Mouse (Mus musculus): ENCODE measurements at regions not wholly inside any gene's neighbourhood (a gene's known extent, or its start where the extent isn't known, plus 50 kb on each side); places are given as distances from the start of the nearest gene placed in this dataset.

DNA sequence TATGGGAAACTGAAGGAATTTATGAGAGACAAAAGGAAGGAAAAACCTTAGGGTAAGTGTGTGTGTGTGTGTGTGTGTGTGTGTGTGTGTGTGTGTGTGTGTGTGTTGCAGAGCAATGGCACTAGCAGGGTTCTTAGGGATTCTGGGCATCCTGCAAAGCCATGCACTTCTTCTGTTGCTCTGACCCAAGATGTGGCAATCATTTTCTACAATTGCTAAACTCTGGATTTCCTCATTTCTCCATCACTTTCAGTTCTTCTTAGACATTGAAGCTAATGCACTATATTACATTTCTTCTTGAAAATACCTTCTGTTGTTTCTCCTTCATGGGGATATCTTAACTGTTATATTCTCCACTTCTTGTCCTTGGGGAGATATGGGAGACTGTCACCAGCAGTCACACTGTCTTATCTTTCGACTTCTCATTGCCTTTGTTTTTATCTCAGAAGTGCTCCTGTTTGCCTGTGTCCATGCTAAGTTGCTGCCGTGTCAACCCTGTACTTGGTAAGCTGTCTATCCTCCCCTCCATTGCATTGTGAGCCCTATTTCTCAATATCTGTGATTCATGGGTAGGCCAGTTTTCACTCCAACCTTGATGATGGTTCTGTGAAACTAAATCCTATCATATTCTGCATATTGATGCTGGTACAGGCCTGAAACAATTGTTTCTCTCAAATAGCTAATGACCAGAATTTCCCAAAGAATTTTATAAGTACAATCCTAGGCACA is 742.4 kb downstream of the Gm826 start:
- Histone ChIP-seq H3K4me3 (replicated peaks; ENCODE audit: low read length) (no peak overlapping the region), H3K9ac (ENCODE audit: low read length) (no peak overlapping the region), H3K27ac (ENCODE audit: low read length) (no peak overlapping the region), H3K9me3 (replicated peaks; ENCODE audit: control insufficient read depth, low read length) (0 out of 2 replicates have a peak, but pooled peaks cover 3% of the 10 kb centered on the region), H3K27me3 (ENCODE audit: control insufficient read depth, insufficient read depth, low read length) (no peaks in the 10 kb centered on the region), H3K4me2 (ENCODE audit: low read depth, low read length) (no peak overlapping the region), H3K36me3 (ENCODE audit: control insufficient read depth, insufficient read depth, low read length) (no peaks in the 10 kb centered on the region), H3K4me1 (ENCODE audit: control insufficient read depth, insufficient read depth, low read length) (no peaks in the 10 kb centered on the region)
- no peak for ATAC-seq (ENCODE audit: insufficient read depth, low FRiP score)
- 65% methylated on average over 2 of the region's 2 CpGs for WGBS

GRCm38 (mm10) chr2:159592841-159593240 is 741.1 kb downstream of the Gm826 start:
- no peak overlapping the region for H3K27ac ChIP-seq (ENCODE audit: low read length)

DNA sequence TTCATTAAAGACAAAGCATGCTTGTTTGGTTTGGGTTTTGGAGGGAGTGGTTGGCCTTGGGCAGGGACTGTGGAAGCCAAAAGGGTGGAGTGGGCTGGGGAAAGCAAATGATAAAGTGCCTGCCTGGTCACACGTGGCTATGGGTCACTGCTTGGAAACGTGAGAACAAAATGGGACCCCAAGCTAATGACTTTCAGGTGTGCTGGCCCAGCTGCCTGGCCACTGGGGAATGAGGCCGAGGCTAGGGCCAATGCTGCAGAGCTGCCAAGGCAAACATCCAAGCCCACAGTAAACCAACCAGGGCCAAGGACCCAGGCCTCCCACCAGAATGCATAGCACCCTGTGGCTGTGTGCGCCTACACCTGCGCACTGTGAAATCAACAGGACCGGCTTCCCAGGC is 737.7 kb downstream of the Gm826 start:
- Histone ChIP-seq H3K4me2 (ENCODE audit: low read depth, low read length) (no peak overlapping the region), H3K27ac (ENCODE audit: low read length) (no peak overlapping the region), H3K9ac (ENCODE audit: low read length) (no peak overlapping the region), H3K4me1 (ENCODE audit: control insufficient read depth, insufficient read depth, low read length) (no peaks in the 10 kb centered on the region), H3K27me3 (ENCODE audit: control insufficient read depth, insufficient read depth, low read length) (no peaks in the 10 kb centered on the region), H3K9me3 (replicated peaks; ENCODE audit: control insufficient read depth, low read length) (0 out of 2 replicates have a peak, but pooled peaks cover 3% of the 10 kb centered on the region), H3K4me3 (replicated peaks; ENCODE audit: low read length) (no peak overlapping the region), H3K36me3 (ENCODE audit: control insufficient read depth, insufficient read depth, low read length) (no peaks in the 10 kb centered on the region)
- 65% methylated on average over 6 of the region's 6 CpGs for WGBS
- no peak; the same call in 1 of the 2 replicates for ATAC-seq (ENCODE audit: insufficient read depth, low FRiP score)

More at GRCm38 (mm10) chr2:159592841-159593240, 741.1 kb downstream of the Gm826 start:
- no peaks in the 10 kb centered on the region for H3K27me3 ChIP-seq (ENCODE audit: control insufficient read depth, insufficient read depth, low read length)
- no peak overlapping the region for H3K4me2 ChIP-seq (ENCODE audit: low read depth, low read length)
- ATAC-seq (ENCODE audit: insufficient read depth, low FRiP score): no peak
- H3K4me3 ChIP-seq (replicated peaks; ENCODE audit: low read length): no peak overlapping the region
- WGBS: 52% methylated on average over 5 of the region's 5 CpGs
- H3K9me3 ChIP-seq (replicated peaks; ENCODE audit: control insufficient read depth, low read length): 0 out of 2 replicates have a peak, but pooled peaks cover 3% of the 10 kb centered on the region
- H3K4me1 ChIP-seq (ENCODE audit: control insufficient read depth, insufficient read depth, low read length): no peaks in the 10 kb centered on the region
- no peak overlapping the region for H3K9ac ChIP-seq (ENCODE audit: low read length)
- H3K36me3 ChIP-seq (ENCODE audit: control insufficient read depth, insufficient read depth, low read length): no peaks in the 10 kb centered on the region

- H3K4me3 ChIP-seq (replicated peaks; ENCODE audit: low read length): no peak overlapping the region
Observed at GRCm38 (mm10) chr2:159598080-159598479, 735.9 kb downstream of the Gm826 start.

DNA sequence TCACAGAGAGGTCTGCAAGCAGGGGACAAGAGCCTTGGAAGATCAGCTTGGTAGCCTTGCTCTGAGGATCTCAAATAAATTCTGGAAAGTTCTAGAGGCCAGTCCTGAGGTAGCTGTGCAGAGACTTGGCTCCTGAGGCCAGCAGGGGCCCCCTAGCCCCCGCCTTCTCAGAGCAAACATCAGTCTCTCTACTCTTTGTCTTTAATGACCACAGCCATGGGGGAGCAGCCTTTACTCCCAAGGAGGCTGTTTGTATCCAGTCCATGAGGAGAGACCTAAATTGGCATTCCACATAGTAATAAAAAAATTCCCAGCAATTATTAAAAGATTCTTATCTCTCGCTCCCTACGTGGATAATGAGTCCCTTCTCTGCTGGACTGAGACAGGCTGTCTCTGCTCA is 726.8 kb downstream of the Gm826 start:
- Histone ChIP-seq H3K27me3 (ENCODE audit: control insufficient read depth, insufficient read depth, low read length) (no peaks in the 10 kb centered on the region), H3K9ac (ENCODE audit: low read length) (no peak overlapping the region), H3K27ac (ENCODE audit: low read length) (no peak overlapping the region), H3K9me3 (replicated peaks; ENCODE audit: control insufficient read depth, low read length) (no peaks in the 10 kb centered on the region), H3K4me1 (ENCODE audit: control insufficient read depth, insufficient read depth, low read length) (no peaks in the 10 kb centered on the region), H3K36me3 (ENCODE audit: control insufficient read depth, insufficient read depth, low read length) (no peaks in the 10 kb centered on the region), H3K4me3 (replicated peaks; ENCODE audit: low read length) (no peak overlapping the region), H3K4me2 (ENCODE audit: low read depth, low read length) (no peak overlapping the region)
- 32% methylated on average over 3 of the region's 3 CpGs for WGBS
- ATAC-seq (ENCODE audit: insufficient read depth, low FRiP score): no peak

More at GRCm38 (mm10) chr2:159598080-159598479, 735.9 kb downstream of the Gm826 start:
- Histone ChIP-seq H3K9ac (ENCODE audit: low read length) (no peak overlapping the region), H3K9me3 (replicated peaks; ENCODE audit: control insufficient read depth, low read length) (0 out of 2 replicates have a peak, but pooled peaks cover 3% of the 10 kb centered on the region), H3K4me1 (ENCODE audit: control insufficient read depth, insufficient read depth, low read length) (no peaks in the 10 kb centered on the region), H3K27me3 (ENCODE audit: control insufficient read depth, insufficient read depth, low read length) (no peaks in the 10 kb centered on the region), H3K4me2 (ENCODE audit: low read depth, low read length) (no peak overlapping the region), H3K27ac (ENCODE audit: low read length) (no peak overlapping the region), H3K36me3 (ENCODE audit: control insufficient read depth, insufficient read depth, low read length) (no peaks in the 10 kb centered on the region)
- WGBS: 51% methylated on average over 3 of the region's 3 CpGs
- no peak for ATAC-seq (ENCODE audit: insufficient read depth, low FRiP score)

GRCm38 (mm10) chr2:159610451-159610850 is 723.5 kb downstream of the Gm826 start:
- H3K4me2 ChIP-seq (ENCODE audit: low read depth, low read length): no peak overlapping the region
- no peaks in the 10 kb centered on the region for H3K36me3 ChIP-seq (ENCODE audit: control insufficient read depth, insufficient read depth, low read length)
- no peaks in the 10 kb centered on the region for H3K4me1 ChIP-seq (ENCODE audit: control insufficient read depth, insufficient read depth, low read length)
- WGBS: 63% methylated on average over 4 of the region's 4 CpGs
- no peak overlapping the region for H3K4me3 ChIP-seq (replicated peaks; ENCODE audit: low read length)
- no peak overlapping the region for H3K27ac ChIP-seq (ENCODE audit: low read length)
- H3K9ac ChIP-seq (ENCODE audit: low read length): no peak overlapping the region
- no peaks in the 10 kb centered on the region for H3K27me3 ChIP-seq (ENCODE audit: control insufficient read depth, insufficient read depth, low read length)
- no peaks in the 10 kb centered on the region for H3K9me3 ChIP-seq (replicated peaks; ENCODE audit: control insufficient read depth, low read length)
- no peak for ATAC-seq (ENCODE audit: insufficient read depth, low FRiP score)

DNA sequence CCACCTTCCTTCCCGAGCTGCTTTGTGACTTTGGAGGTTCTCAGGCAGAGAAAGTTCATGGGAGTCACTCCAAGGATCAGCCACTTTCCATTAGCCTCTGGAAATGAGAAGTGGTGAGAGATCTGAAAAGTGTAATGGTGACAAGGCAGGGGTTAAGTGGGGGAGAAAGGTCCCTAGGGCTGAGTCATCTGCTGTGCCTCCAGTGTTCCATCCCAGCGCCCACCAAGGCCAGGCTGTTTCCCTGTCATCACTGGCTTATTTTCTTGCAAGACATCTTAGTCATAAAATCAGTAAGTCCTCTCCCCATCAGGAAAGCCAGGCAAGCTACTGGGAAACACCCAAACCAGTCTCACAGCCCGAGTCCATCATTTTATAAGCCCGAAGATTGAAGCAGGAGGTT is 717.3 kb downstream of the Gm826 start:
- ATAC-seq (ENCODE audit: insufficient read depth, low FRiP score): no peak
- H3K9me3 ChIP-seq (replicated peaks; ENCODE audit: control insufficient read depth, low read length): no peaks in the 10 kb centered on the region
- H3K27ac ChIP-seq (ENCODE audit: low read length): no peak overlapping the region
- no peaks in the 10 kb centered on the region for H3K27me3 ChIP-seq (ENCODE audit: control insufficient read depth, insufficient read depth, low read length)
- H3K4me2 ChIP-seq (ENCODE audit: low read depth, low read length): no peak overlapping the region
- H3K9ac ChIP-seq (ENCODE audit: low read length): no peak overlapping the region
- H3K4me3 ChIP-seq (replicated peaks; ENCODE audit: low read length): no peak overlapping the region
- no peaks in the 10 kb centered on the region for H3K36me3 ChIP-seq (ENCODE audit: control insufficient read depth, insufficient read depth, low read length)
- WGBS: 62% methylated on average over 4 of the region's 4 CpGs
- no peaks in the 10 kb centered on the region for H3K4me1 ChIP-seq (ENCODE audit: control insufficient read depth, insufficient read depth, low read length)

GRCm38 (mm10) chr2:159621261-159621660 is 712.7 kb downstream of the Gm826 start:
- Histone ChIP-seq H3K27ac (ENCODE audit: low read length) (no peak overlapping the region), H3K9ac (ENCODE audit: low read length) (no peak overlapping the region), H3K36me3 (ENCODE audit: control insufficient read depth, insufficient read depth, low read length) (no peaks in the 10 kb centered on the region), H3K9me3 (replicated peaks; ENCODE audit: control insufficient read depth, low read length) (no peaks in the 10 kb centered on the region), H3K27me3 (ENCODE audit: control insufficient read depth, insufficient read depth, low read length) (no peaks in the 10 kb centered on the region), H3K4me2 (ENCODE audit: low read depth, low read length) (no peak overlapping the region), H3K4me3 (replicated peaks; ENCODE audit: low read length) (no peak overlapping the region), H3K4me1 (ENCODE audit: control insufficient read depth, insufficient read depth, low read length) (no peaks in the 10 kb centered on the region)
- WGBS: 86% methylated on average over 6 of the region's 6 CpGs
- no peak for ATAC-seq (ENCODE audit: insufficient read depth, low FRiP score)

GRCm38 (mm10) chr2:159622141-159622669 is 711.8 kb downstream of the Gm826 start:
- Histone ChIP-seq H3K9ac (ENCODE audit: low read length) (no peak overlapping the region), H3K27me3 (ENCODE audit: control insufficient read depth, insufficient read depth, low read length) (no peaks in the 10 kb centered on the region), H3K27ac (ENCODE audit: low read length) (no peak overlapping the region), H3K4me2 (ENCODE audit: low read depth, low read length) (no peak overlapping the region), H3K36me3 (ENCODE audit: control insufficient read depth, insufficient read depth, low read length) (no peaks in the 10 kb centered on the region), H3K4me3 (replicated peaks; ENCODE audit: low read length) (no peak overlapping the region), H3K9me3 (replicated peaks; ENCODE audit: control insufficient read depth, low read length) (no peaks in the 10 kb centered on the region), H3K4me1 (ENCODE audit: control insufficient read depth, insufficient read depth, low read length) (no peaks in the 10 kb centered on the region)
- WGBS: 58% methylated on average over 5 of the region's 5 CpGs
- ATAC-seq (ENCODE audit: insufficient read depth, low FRiP score): no peak
